Comparison of ENCODE assay signal across 26 mouse cellular contexts in the genomic region with DNA sequence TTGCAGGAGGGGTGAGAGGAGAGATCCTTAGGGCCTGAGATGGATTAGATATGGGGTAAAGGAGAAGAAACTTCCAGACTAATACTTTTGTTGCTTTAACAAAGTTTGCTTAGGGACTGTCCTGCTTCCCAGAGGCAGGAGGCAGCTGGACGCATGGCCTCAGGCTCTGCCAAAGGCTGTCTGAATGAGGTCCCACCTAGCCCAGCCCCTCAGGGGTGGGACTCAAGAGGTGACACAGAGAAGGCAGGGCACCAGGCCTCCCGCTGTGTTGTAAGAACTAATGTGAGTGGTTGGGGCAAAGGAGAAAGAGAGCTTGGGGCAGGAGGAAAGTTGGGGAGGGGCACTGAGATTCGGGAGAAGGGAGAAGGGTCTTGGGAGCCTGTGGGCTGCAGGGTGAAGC.
DNase-seq lines count a peak whose midpoint lies in the region; ATAC-seq and TF ChIP-seq lines count a peak whose summit lies in the region.
"Had no signal": no experiment of that assay in that cellular context is flagged by ENCODE, and none has a peak within 500 bp of the region (broad histone marks: within the 10 kb centered on the region; RNA-seq: fewer than 3 reads in every experiment).

No protein-coding gene starts in this region.

- 19% methylated on average over 3 of the region's 3 CpGs for WGBS in midbrain, embryonic 10.5 days
- WGBS in midbrain, embryonic 13.5 days, result 30% methylated on average over 3 of the region's 3 CpGs
- WGBS in liver, embryonic 13.5 days (ENCODE audit: insufficient replicate concordance), result 49% methylated on average over 3 of the region's 3 CpGs
- WGBS in stomach, postnatal 0 days, result 36% methylated on average over 3 of the region's 3 CpGs

- no peak overlapping the region for H3K9ac ChIP-seq in midbrain, embryonic 13.5 days (replicated peaks)
- H3K9ac ChIP-seq in liver, embryonic 13.5 days, result no peak overlapping the region
- no peak overlapping the region for H3K9ac ChIP-seq in stomach, postnatal 0 days (ENCODE audit: low read length)
- H3K9ac ChIP-seq: forebrain, embryonic 12.5 days; hindbrain, embryonic 15.5 days; liver, embryonic 14.5 days; midbrain, embryonic 12.5 days had no signal

- no peak for ATAC-seq in midbrain, embryonic 13.5 days
- peak; percentile 58; the same call in 1 of the 2 replicates for ATAC-seq in liver, embryonic 13.5 days (ENCODE audit: low read depth)
- ATAC-seq in stomach, postnatal 0 days (ENCODE audit: low FRiP score, low TSS enrichment), result no peak
- ATAC-seq: inflammation-experienced regulatory T-cells, adult 6 months had no signal

- H3K4me3 ChIP-seq in midbrain, embryonic 10.5 days, result no peak overlapping the region
- H3K4me3 ChIP-seq in midbrain, embryonic 13.5 days (replicated peaks), result no peak overlapping the region
- H3K4me3 ChIP-seq in liver, embryonic 13.5 days (replicated peaks), result no peak overlapping the region
- no peak overlapping the region for H3K4me3 ChIP-seq in stomach, postnatal 0 days (ENCODE audit: low read depth, low read length)
- H3K4me3 ChIP-seq in layer of hippocampus, adult 2 months, result no peak overlapping the region
- H3K4me3 ChIP-seq: erythroblast, embryonic 14.5 days; forebrain, embryonic 12.5 days; hindbrain, embryonic 15.5 days; midbrain, embryonic 12.5 days had no signal

- H3K4me2 ChIP-seq in midbrain, embryonic 13.5 days (replicated peaks), result no peak overlapping the region
- H3K4me2 ChIP-seq in liver, embryonic 13.5 days, result no peak overlapping the region
- H3K4me2 ChIP-seq in stomach, postnatal 0 days (replicated peaks; ENCODE audit: low read depth), result no peak overlapping the region
- H3K4me2 ChIP-seq: forebrain, embryonic 12.5 days; heart, embryonic 11.5 days; hindbrain, embryonic 15.5 days; midbrain, embryonic 12.5 days had no signal

- H3K4me1 ChIP-seq in midbrain, embryonic 10.5 days, result peaks cover 35% of the 10 kb centered on the region
- peaks cover 11% of the 10 kb centered on the region for H3K4me1 ChIP-seq in midbrain, embryonic 13.5 days (replicated peaks)
- no peaks in the 10 kb centered on the region for H3K4me1 ChIP-seq in liver, embryonic 13.5 days (replicated peaks)
- H3K4me1 ChIP-seq in stomach, postnatal 0 days (replicated peaks; ENCODE audit: control insufficient read depth, insufficient read depth), result no peaks in the 10 kb centered on the region

- no peaks in the 10 kb centered on the region for H3K27me3 ChIP-seq in midbrain, embryonic 10.5 days (ENCODE audit: low read depth, poor library complexity, severe bottlenecking)
- H3K27me3 ChIP-seq in midbrain, embryonic 13.5 days, result no peaks in the 10 kb centered on the region
- H3K27me3 ChIP-seq in liver, embryonic 13.5 days, result no peaks in the 10 kb centered on the region
- H3K27me3 ChIP-seq in stomach, postnatal 0 days (ENCODE audit: control insufficient read depth, insufficient read depth, low read length), result no peaks in the 10 kb centered on the region
- H3K27me3 ChIP-seq: forebrain, embryonic 12.5 days; hindbrain, embryonic 15.5 days; midbrain, embryonic 12.5 days had no signal

- no peak for TF ChIP-seq CTCF in stomach, postnatal 0 days (IDR thresholded peaks at IDR 0.05; ENCODE audit: low read depth)
- TF ChIP-seq CTCF in layer of hippocampus, adult 2 months (conservative IDR thresholded peaks at IDR 0.05), result no peak

- H3K36me3 ChIP-seq in midbrain, embryonic 10.5 days, result no peaks in the 10 kb centered on the region
- no peaks in the 10 kb centered on the region for H3K36me3 ChIP-seq in midbrain, embryonic 13.5 days
- no peaks in the 10 kb centered on the region for H3K36me3 ChIP-seq in liver, embryonic 13.5 days
- no peaks in the 10 kb centered on the region for H3K36me3 ChIP-seq in stomach, postnatal 0 days (ENCODE audit: control insufficient read depth, insufficient read depth, low read length)
- H3K36me3 ChIP-seq: forebrain, embryonic 12.5 days; G1E; hindbrain, embryonic 15.5 days; midbrain, embryonic 12.5 days had no signal

- 0 out of 2 replicates have a peak, but pooled peaks cover 3% of the 10 kb centered on the region for H3K9me3 ChIP-seq in midbrain, embryonic 10.5 days (replicated peaks)
- no peaks in the 10 kb centered on the region for H3K9me3 ChIP-seq in midbrain, embryonic 13.5 days
- no peaks in the 10 kb centered on the region for H3K9me3 ChIP-seq in liver, embryonic 13.5 days (replicated peaks)
- H3K9me3 ChIP-seq in stomach, postnatal 0 days (ENCODE audit: control insufficient read depth, low read length), result no peaks in the 10 kb centered on the region
- H3K9me3 ChIP-seq: forebrain, embryonic 12.5 days; hindbrain, embryonic 15.5 days; midbrain, embryonic 12.5 days had no signal

- peak; percentile 32 for DNase-seq in adrenal gland, postnatal 14 days
- no peak for DNase-seq in adrenal gland, postnatal 36 days
- no peak for DNase-seq in midbrain, embryonic 10.5 days (ENCODE audit: low spot score)
- no peak for DNase-seq in liver, embryonic 13.5 days
- peak; percentile 23 for DNase-seq in stomach, postnatal 0 days (ENCODE audit: low spot score)
- no peak for DNase-seq in embryo, embryonic 10 days (ENCODE audit: low spot score)
- DNase-seq in layer of hippocampus, adult 2 months (ENCODE audit: low spot score in 2 of 2), result no peak
- DNase-seq: adrenal gland, postnatal 25 days; cerebellum, adult 18-20 months; gastrocnemius, postnatal 25 days; heart, adult 18-20 months; heart, postnatal 4 days; kidney, adult 11 months; kidney, postnatal 36 days; layer of hippocampus, adult 9-11 months; lung, postnatal 36 days; right cerebral cortex, postnatal 25 days had no signal

- H3K27ac ChIP-seq in midbrain, embryonic 10.5 days (replicated peaks), result peak overlapping the region; percentile 70
- H3K27ac ChIP-seq in midbrain, embryonic 13.5 days, result no peak overlapping the region
- no peak overlapping the region for H3K27ac ChIP-seq in liver, embryonic 13.5 days
- H3K27ac ChIP-seq in stomach, postnatal 0 days (replicated peaks), result no peak overlapping the region
- no peak overlapping the region for H3K27ac ChIP-seq in layer of hippocampus, adult 2 months
- H3K27ac ChIP-seq: forebrain, embryonic 12.5 days; hindbrain, embryonic 15.5 days; liver, embryonic 14.5 days; midbrain, embryonic 12.5 days had no signal

- no peak for TF ChIP-seq EP300 in stomach, postnatal 0 days (optimal IDR thresholded peaks at IDR 0.05)

Comparison
In these comparisons a context has a peak if more than half of its experiments do, and no peak if none do; other contexts are left out.
1. DNase-seq: peak in adrenal gland, postnatal 14 days (single experiment) and stomach, postnatal 0 days (single experiment); none in adrenal gland, postnatal 36 days (0 of 2), midbrain, embryonic 10.5 days (single experiment), liver, embryonic 13.5 days (single experiment), embryo, embryonic 10 days (single experiment) and layer of hippocampus, adult 2 months (0 of 2).